Mouse (Mus musculus) heart, adult 2 months (tissue): ENCODE measurements around the gene Birc5. TPM values are rescaled to one million over a fixed set of nuclear protein-coding genes. Genes with fewer than 3 reads are reported as not detected.
A peak's percentile ranks its signal among the peaks of the same experiment; 100 is the strongest.

Source experiments
- DNase-seq, 2 experiments: peaks; one replicate each; pipeline ENCODE4 v3.0.0; 2021
- H3K27ac ChIP-seq: fragments of 200-600 bp; 2 replicates; pipeline ENCODE4 v1.8.1; 2022
- H3K27me3 ChIP-seq: fragments of 200-500 bp; 2 replicates; pipeline ENCODE4 v1.6.1; 2012; ENCODE audit warnings: mild to moderate bottlenecking, low read length, inconsistent platforms, mixed read lengths; ENCODE audit not compliant: control insufficient read depth, insufficient read depth
- H3K36me3 ChIP-seq: fragments of 200-500 bp; 2 replicates; pipeline ENCODE4 v1.6.1; 2012; ENCODE audit warnings: low read length, inconsistent platforms; ENCODE audit not compliant: control insufficient read depth, insufficient read depth
- H3K4me1 ChIP-seq: fragments of 200-500 bp; 2 replicates; pipeline ENCODE4 v1.6.1; 2011; ENCODE audit warnings: low read length; ENCODE audit not compliant: control insufficient read depth, insufficient read depth
- H3K4me3 ChIP-seq: fragments of 200-600 bp; 2 replicates; pipeline ENCODE4 v1.8.1; 2022
- H3K79me2 ChIP-seq: fragments of 200-500 bp; replicated peaks from 2 replicates; pipeline ENCODE4 v1.6.1; 2012; ENCODE audit warnings: mild to moderate bottlenecking, inconsistent platforms, low read length, moderate library complexity, mixed read lengths; ENCODE audit not compliant: control insufficient read depth, insufficient read depth
- H3K9ac ChIP-seq: fragments of 200-500 bp; 2 replicates; pipeline ENCODE4 v1.6.1; 2012; ENCODE audit warnings: low read depth, mild to moderate bottlenecking, control low read depth, inconsistent platforms, low read length, mixed read lengths
- CTCF ChIP-seq: fragments of 200-600 bp; IDR thresholded peaks from 2 replicates; pipeline ENCODE4 v1.8.1; 2022; ENCODE audit warnings: antibody characterized with exemption, mild to moderate bottlenecking, moderate library complexity
- EP300 ChIP-seq: fragments of 200-500 bp; IDR thresholded peaks from 2 replicates; pipeline ENCODE4 v1.6.1; 2011; ENCODE audit warnings: low read depth, low read length, control low read depth; ENCODE audit not compliant: insufficient read depth
- POLR2A ChIP-seq: fragments of 200-500 bp; IDR thresholded peaks from 2 replicates; pipeline ENCODE4 v1.6.1; 2011; ENCODE audit warnings: mild to moderate bottlenecking, low read depth, low read length, control low read depth; ENCODE audit not compliant: insufficient read depth
- WGBS: fragments of 180-500 bp; shearing (Covaris S2); methylation state at CpG from one replicate; pipeline ENCODE4 v1.1.7; 2018; 5-methylcytosine and 5-hydroxymethylcytosine counted together
- intact Hi-C: fragments of 180-260 bp; cut with DNase I; formaldehyde crosslinking; loops from one replicate; pipeline ENCODE4 v1.15.1; 2025
- polyA plus RNA-seq: library from polyadenylated mRNA; depleted of rRNA; stranded (reverse); fragments of >200 nt; gene quantifications from 2 replicates; pipeline ENCODE4 v1.2.3, GENCODE M21; 2012
- total RNA-seq, 2 experiments: library from RNA; stranded (reverse); gene quantifications; 2 replicates each; pipeline ENCODE4 v1.2.3; 2021

Gene Birc5
- total and polyA plus RNA-seq, 3 experiments, result 0.18 to 0.80 (median 0.35) TPM

DNA sequence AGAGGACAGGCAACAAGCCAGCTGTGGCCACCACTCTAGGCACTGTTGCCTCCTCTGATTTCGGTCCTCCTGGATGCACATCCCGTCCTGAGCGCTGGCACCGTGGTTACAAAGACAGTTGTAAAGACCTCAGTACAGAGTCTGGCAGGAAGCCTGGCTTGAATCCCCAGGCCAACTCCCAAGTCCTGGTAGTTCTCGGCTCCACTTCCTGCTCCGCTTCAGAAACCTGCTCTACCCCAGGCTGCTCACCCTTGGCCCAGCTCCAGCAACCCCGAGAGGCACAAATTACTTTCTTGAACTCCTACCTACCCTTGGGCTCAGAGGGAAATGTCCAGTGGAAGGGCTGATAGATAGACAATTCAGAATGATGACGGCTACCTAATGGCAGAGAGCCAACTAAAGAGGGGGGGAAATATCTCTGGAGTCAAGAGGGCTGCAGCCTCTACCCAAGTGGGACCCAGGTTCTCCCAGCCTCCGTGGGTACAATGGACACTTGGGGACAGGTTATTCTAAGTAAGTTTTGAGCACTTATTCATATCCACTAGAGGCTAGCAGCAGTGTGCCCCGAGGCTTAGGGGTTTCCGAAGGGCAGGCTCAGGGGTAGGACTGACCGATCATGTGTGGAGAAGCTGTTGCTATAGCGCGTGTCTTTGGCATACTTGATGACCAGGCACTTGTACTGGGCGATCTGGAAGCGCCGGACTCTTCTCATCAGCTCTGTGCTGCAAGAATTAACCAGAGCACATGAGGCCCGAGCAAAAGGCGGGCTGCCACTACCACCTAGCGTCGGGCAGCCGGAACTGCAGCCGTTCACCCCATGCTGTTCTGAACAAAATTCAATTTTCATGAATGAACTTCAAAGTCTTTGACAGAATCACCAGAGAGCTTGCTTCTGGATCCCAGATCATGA, 24.7 kb upstream of the Birc5 start:
- TF ChIP-seq POLR2A (0 out of 2 replicates have a peak, but pooled peaks have one; percentile 23), CTCF (peak; percentile 96), EP300 (peak; percentile 96)
- Histone ChIP-seq H3K4me1 (peaks cover 35% of the 10 kb centered on the region), H3K27me3 (no peaks in the 10 kb centered on the region), H3K27ac (peak overlapping the region; percentile 67), H3K36me3 (peaks cover 2% of the 10 kb centered on the region; the same call in 1 of the 2 replicates), H3K79me2 (no peaks in the 10 kb centered on the region), H3K4me3 (peak overlapping the region; percentile 17; the same call in 1 of the 2 replicates), H3K9ac (peak overlapping the region; percentile 25)
- intact Hi-C loops, result loop anchor here (1.0 to 10.0 kb wide), 6 partner anchors 34 to 590 kb away; partner anchors contain the start of genes Tmc6 and Tmc8
- peak; percentile 85 to 86 for DNase-seq
- under 1% methylated on average over 23 of the region's 23 CpGs for WGBS

GRCm38 (mm10) chr11:117825333-117826101, 23.5 kb upstream of the Birc5 start, which contains the start of the genes Afmid and Tk1:
TSS of gene Afmid (plus strand) at chr11:117825924.
TSS of gene Tk1 (minus strand) at chr11:117826092.
- peak within 1 kb of the TSS; percentile 11; the same call in 1 of the 2 replicates for H3K9ac ChIP-seq
- TF ChIP-seq POLR2A, result no peak
- TF ChIP-seq EP300, result peak; percentile 54; the same call in 1 of the 2 replicates
- intact Hi-C loops, result loop anchor here (2.0 to 10.0 kb wide), 4 partner anchors 43 to 591 kb away; partner anchors contain the start of genes Tmc6 and Tmc8
- peak within 1 kb of the TSS; percentile 27 for H3K4me3 ChIP-seq
- H3K27me3 ChIP-seq, result no peaks in the 10 kb centered on the region
- peak; percentile 72 to 78 for DNase-seq
- H3K4me1 ChIP-seq, result peaks cover 39% of the 10 kb centered on the region
- H3K36me3 ChIP-seq, result peaks cover 2% of the 10 kb centered on the region; the same call in 1 of the 2 replicates
- no peaks in the 10 kb centered on the region for H3K79me2 ChIP-seq
- 2% methylated on average over 34 of the region's 34 CpGs for WGBS
- peak within 1 kb of the TSS; percentile 53; the same call in 1 of the 2 replicates for H3K27ac ChIP-seq

DNA sequence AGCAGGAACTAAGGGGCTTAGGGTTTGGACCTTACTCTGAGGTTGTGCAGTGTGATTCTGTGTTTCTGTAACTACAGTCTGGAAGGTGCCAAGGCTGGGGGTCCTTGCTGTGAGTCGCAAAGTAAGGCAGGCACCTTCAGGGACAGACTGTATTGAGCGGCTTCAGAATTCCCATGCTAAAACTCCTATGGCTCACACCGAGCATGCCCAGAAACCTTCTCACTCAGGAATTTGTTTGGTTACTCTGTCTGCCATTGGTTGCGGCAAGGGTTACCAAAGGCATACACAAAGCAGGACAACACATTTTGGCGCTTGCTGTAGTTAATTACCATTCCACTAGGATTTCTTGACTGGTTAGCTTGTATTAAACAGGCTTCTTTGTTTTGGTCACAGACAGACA, 22.9 kb upstream of the Birc5 start:
- WGBS, result 31% methylated on average over 5 of the region's 5 CpGs

GRCm38 (mm10) chr11:117826916-117827315, 22.1 kb upstream of the Birc5 start:
- peaks cover 2% of the 10 kb centered on the region; the same call in 1 of the 2 replicates for H3K36me3 ChIP-seq
- no peaks in the 10 kb centered on the region for H3K79me2 ChIP-seq
- intact Hi-C loops, result loop anchor here (10.0 kb wide), 1 partner anchor 592 kb away; no protein-coding TSS in a partner anchor
- peak in 1 of 2 experiments; percentile 19 for DNase-seq
- no peak for TF ChIP-seq POLR2A
- no peak for TF ChIP-seq EP300
- TF ChIP-seq CTCF, result no peak
- no peak overlapping the region for H3K9ac ChIP-seq
- no peak overlapping the region for H3K4me3 ChIP-seq
- no peak overlapping the region for H3K27ac ChIP-seq
- 69% methylated on average over 8 of the region's 8 CpGs for WGBS
- no peaks in the 10 kb centered on the region for H3K27me3 ChIP-seq
- H3K4me1 ChIP-seq, result peaks cover 39% of the 10 kb centered on the region

More for the DNA sequence above, 22.9 kb upstream of the Birc5 start:
- H3K79me2 ChIP-seq, result no peaks in the 10 kb centered on the region
- H3K4me3 ChIP-seq, result peak overlapping the region; percentile 27
- intact Hi-C loops, result loop anchor here (10.0 kb wide), 1 partner anchor 591 kb away; no protein-coding TSS in a partner anchor
- no peak for TF ChIP-seq CTCF
- no peak for TF ChIP-seq POLR2A
- TF ChIP-seq EP300, result no peak
- peaks cover 2% of the 10 kb centered on the region; the same call in 1 of the 2 replicates for H3K36me3 ChIP-seq
- H3K4me1 ChIP-seq, result peaks cover 39% of the 10 kb centered on the region
- H3K9ac ChIP-seq, result no peak overlapping the region
- no peak for DNase-seq
- H3K27ac ChIP-seq, result peak overlapping the region; percentile 53; the same call in 1 of the 2 replicates
- no peaks in the 10 kb centered on the region for H3K27me3 ChIP-seq

GRCm38 (mm10) chr11:117827386-117827785, 21.7 kb upstream of the Birc5 start:
- TF ChIP-seq POLR2A (no peak), CTCF (no peak), EP300 (no peak)
- H3K36me3 ChIP-seq, result peaks cover 2% of the 10 kb centered on the region; the same call in 1 of the 2 replicates
- no peaks in the 10 kb centered on the region for H3K79me2 ChIP-seq
- DNase-seq, result peak in 1 of 2 experiments; percentile 19
- H3K27me3 ChIP-seq, result no peaks in the 10 kb centered on the region
- H3K27ac ChIP-seq, result no peak overlapping the region
- WGBS, result 52% methylated on average over 3 of the region's 3 CpGs
- no peak overlapping the region for H3K4me3 ChIP-seq
- peaks cover 39% of the 10 kb centered on the region for H3K4me1 ChIP-seq
- intact Hi-C loops, result loop anchor here (10.0 kb wide), 1 partner anchor 593 kb away; no protein-coding TSS in a partner anchor
- no peak overlapping the region for H3K9ac ChIP-seq
